Mouse (Mus musculus): ENCODE results near the gene Mpp3. TPM values are rescaled to one million over a fixed set of nuclear protein-coding genes. Genes with fewer than 3 reads are reported as not detected.

Mpp3 gene
- 49.3 and 55.2 TPM in 2 replicates for polyA plus RNA-seq (2015; fragmentation: Nextera tagmentation; extraction: Ambion mirVana)

DNA sequence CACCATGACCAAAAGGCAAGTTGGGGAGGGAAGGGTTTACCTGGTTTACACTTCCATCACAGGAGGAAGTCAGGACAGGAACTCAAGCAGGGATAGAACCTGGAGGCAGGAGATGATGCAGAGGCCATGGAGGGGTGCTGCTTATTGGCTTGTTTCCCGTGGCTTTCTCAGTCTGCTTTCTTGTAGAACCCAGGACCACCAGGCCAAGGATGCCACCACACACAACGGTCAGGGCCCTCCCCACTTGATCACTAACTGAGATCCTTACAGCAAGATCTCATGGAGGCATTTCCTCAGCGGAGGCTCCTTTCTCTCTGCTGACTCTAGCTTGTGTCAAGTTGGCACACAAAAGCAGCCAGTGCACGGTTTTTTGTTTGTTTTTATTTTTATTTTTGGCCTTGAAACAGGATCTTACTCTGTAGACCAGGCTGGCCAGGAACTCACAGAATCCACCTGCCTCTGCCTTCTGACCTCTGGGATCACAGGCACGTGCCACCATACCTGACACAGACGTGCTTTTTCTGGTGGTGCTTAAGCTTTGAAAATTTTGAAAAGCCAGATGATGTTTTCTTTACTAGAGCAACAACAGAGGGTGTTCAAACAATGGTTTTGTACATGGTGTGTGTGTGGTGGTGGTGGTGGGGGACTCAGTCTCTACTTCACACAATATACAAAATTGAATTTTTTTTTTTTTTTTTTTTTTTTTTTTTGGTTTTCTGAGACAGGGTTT, at the start of gene Mpp3:
TSS of gene Mpp3 (minus strand) at position 375 of the 730 bp plus-strand sequence.
- peak within 1 kb of the TSS; percentile 72 for H3K9ac ChIP-seq (replicated peaks; ENCODE audit: low read depth, low read length)
- H3K4me1 ChIP-seq (replicated peaks; ENCODE audit: control insufficient read depth, insufficient read depth, low read length), result peaks cover 28% of the 10 kb centered on the region
- H3K27me3 ChIP-seq (replicated peaks; ENCODE audit: control insufficient read depth, insufficient read depth, low read length), result no peaks in the 10 kb centered on the region
- H3K36me3 ChIP-seq (ENCODE audit: control insufficient read depth, insufficient read depth), result no peaks in the 10 kb centered on the region
- H3K9me3 ChIP-seq (ENCODE audit: control insufficient read depth, low read length), result no peaks in the 10 kb centered on the region
- WGBS, result 53% methylated on average over 6 of the region's 6 CpGs
- peak within 1 kb of the TSS; percentile 56 for H3K4me2 ChIP-seq (ENCODE audit: low read length)
- peak within 1 kb of the TSS; percentile 71 for H3K27ac ChIP-seq (ENCODE audit: low read length)
- ATAC-seq, result no peak
- H3K4me3 ChIP-seq (replicated peaks; ENCODE audit: low read length), result peak within 1 kb of the TSS; percentile 65

DNA sequence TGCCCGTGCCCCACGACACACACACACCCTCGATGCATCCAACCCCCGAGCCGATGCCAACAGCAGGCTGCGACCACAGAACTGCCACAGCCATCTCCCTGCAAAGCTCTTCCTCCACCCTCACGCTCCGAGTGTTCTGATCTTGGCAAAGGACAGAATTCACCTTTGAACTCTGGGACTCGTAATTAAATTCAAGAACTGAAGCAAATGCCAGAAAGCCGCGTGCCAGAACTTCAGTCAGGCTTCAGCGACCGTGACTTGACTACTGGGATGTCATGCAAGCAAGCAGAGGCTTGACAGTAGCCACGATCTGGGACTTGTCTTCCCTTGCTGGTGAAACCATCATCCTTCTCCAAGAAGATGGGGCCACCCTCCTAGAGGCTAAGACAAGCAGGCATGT, 45.5 kb upstream of the Mpp3 start:
- no peaks in the 10 kb centered on the region for H3K9me3 ChIP-seq (ENCODE audit: control insufficient read depth, low read length)
- WGBS, result 82% methylated on average over 14 of the region's 14 CpGs
- peaks cover 10% of the 10 kb centered on the region for H3K4me1 ChIP-seq (replicated peaks; ENCODE audit: control insufficient read depth, insufficient read depth, low read length)
- no peak for ATAC-seq
- no peak overlapping the region for H3K4me2 ChIP-seq (ENCODE audit: low read length)
- no peaks in the 10 kb centered on the region for H3K36me3 ChIP-seq (ENCODE audit: control insufficient read depth, insufficient read depth)
- no peak overlapping the region for H3K9ac ChIP-seq (replicated peaks; ENCODE audit: low read depth, low read length)
- H3K27ac ChIP-seq (ENCODE audit: low read length), result no peak overlapping the region
- H3K4me3 ChIP-seq (replicated peaks; ENCODE audit: low read length), result no peak overlapping the region
- no peaks in the 10 kb centered on the region for H3K27me3 ChIP-seq (replicated peaks; ENCODE audit: control insufficient read depth, insufficient read depth, low read length)

DNA sequence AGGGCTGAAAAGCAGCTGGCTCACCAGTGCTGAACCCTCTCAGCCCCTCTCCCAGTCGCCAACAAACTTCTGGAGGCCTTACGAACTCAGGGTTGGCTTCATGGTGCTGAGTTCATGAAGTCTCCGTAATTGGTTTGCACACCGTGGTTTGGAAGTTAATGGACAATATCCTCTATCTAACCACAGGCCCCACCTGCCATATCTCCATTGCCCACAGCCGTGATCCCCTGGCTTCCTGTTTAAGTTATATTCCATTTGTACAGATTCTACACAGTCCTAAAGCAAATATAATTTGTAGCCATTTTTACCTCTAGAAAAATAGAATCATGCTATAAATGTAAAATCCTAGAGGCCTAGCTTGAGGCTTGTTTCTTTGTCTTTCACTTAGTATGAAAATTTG, 44.5 kb upstream of the Mpp3 start:
- Histone ChIP-seq H3K4me2 (ENCODE audit: low read length) (no peak overlapping the region), H3K9me3 (ENCODE audit: control insufficient read depth, low read length) (no peaks in the 10 kb centered on the region), H3K27ac (ENCODE audit: low read length) (no peak overlapping the region), H3K4me1 (replicated peaks; ENCODE audit: control insufficient read depth, insufficient read depth, low read length) (peaks cover 12% of the 10 kb centered on the region), H3K9ac (replicated peaks; ENCODE audit: low read depth, low read length) (no peak overlapping the region), H3K27me3 (replicated peaks; ENCODE audit: control insufficient read depth, insufficient read depth, low read length) (no peaks in the 10 kb centered on the region), H3K4me3 (replicated peaks; ENCODE audit: low read length) (no peak overlapping the region), H3K36me3 (ENCODE audit: control insufficient read depth, insufficient read depth) (no peaks in the 10 kb centered on the region)
- 84% methylated on average over 5 of the region's 5 CpGs for WGBS
- no peak for ATAC-seq

DNA sequence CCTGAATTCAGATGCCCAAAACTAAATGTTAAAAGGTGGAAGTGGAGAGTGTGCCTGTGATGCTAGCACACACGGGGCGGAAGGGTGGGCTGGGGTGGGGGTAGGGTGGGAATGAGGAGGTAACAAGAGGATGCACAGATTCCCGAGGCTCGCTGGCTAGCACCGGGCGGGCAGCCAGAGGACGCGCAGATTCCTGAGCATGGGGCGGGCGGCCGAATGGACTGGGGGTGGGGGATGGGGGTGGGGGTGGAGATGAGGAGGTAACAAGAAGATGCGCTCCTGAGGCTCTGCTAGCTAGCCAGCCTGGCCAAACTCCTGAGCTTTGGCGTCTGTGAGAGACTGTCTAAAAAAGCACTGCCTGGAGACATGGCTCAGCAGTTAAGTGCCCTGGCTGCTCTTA, 42.2 kb upstream of the Mpp3 start:
- WGBS, result 3% methylated on average over 13 of the region's 13 CpGs
- no peaks in the 10 kb centered on the region for H3K9me3 ChIP-seq (ENCODE audit: control insufficient read depth, low read length)
- H3K27me3 ChIP-seq (replicated peaks; ENCODE audit: control insufficient read depth, insufficient read depth, low read length), result no peaks in the 10 kb centered on the region
- H3K27ac ChIP-seq (ENCODE audit: low read length), result peak overlapping the region; percentile 9
- no peaks in the 10 kb centered on the region for H3K36me3 ChIP-seq (ENCODE audit: control insufficient read depth, insufficient read depth)
- peak overlapping the region; percentile 35 for H3K4me2 ChIP-seq (ENCODE audit: low read length)
- no peak overlapping the region for H3K4me3 ChIP-seq (replicated peaks; ENCODE audit: low read length)
- H3K4me1 ChIP-seq (replicated peaks; ENCODE audit: control insufficient read depth, insufficient read depth, low read length), result peaks cover 12% of the 10 kb centered on the region
- no peak overlapping the region; the same call in 1 of the 2 replicates for H3K9ac ChIP-seq (replicated peaks; ENCODE audit: low read depth, low read length)
- no peak for ATAC-seq

DNA sequence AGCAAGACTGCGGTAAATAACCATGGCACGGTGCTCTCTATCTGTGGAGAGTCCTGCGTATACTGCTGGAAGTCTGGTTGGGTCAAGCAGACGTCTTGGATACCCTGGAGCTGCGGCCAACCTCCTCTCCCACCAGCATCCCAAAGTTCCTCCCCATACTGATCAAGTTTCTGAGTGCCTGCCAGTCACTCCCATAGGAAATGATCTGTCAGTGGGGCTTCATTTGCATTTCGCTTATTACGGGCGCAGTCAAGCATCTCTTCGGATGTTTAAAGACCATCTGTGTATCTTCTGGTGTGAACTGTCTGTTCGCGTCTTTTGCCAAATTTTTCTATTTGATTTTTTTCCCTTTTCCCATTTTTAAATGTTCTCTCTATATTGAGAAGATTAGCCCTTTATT, 41.4 kb upstream of the Mpp3 start:
- H3K27ac ChIP-seq (ENCODE audit: low read length), result peak overlapping the region; percentile 48

DNA sequence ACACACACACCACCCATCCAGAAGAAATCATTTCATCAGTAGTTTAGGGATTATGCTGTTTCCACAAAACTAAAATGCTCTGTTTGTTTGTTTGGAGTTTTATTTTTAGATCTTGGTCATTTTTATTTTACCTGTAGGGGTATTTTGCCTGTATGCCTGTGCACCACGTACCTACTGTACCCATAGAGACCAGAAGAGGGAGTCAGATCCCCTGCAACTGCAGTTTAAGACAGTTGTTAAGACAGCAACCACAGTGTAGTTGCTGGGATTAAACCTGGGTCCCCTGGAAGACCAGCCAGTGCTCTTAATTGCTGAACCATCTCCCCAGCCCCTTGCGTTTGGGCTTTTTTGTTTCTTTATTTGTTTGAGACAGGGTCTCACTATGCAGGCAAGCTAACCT, 40.7 kb upstream of the Mpp3 start:
- WGBS, result 31% methylated on average over 2 of the region's 2 CpGs
- ATAC-seq, result no peak
- Histone ChIP-seq H3K4me3 (replicated peaks; ENCODE audit: low read length) (no peak overlapping the region), H3K9me3 (ENCODE audit: control insufficient read depth, low read length) (no peaks in the 10 kb centered on the region), H3K4me1 (replicated peaks; ENCODE audit: control insufficient read depth, insufficient read depth, low read length) (peaks cover 12% of the 10 kb centered on the region), H3K27ac (ENCODE audit: low read length) (no peak overlapping the region), H3K27me3 (replicated peaks; ENCODE audit: control insufficient read depth, insufficient read depth, low read length) (no peaks in the 10 kb centered on the region), H3K36me3 (ENCODE audit: control insufficient read depth, insufficient read depth) (no peaks in the 10 kb centered on the region), H3K9ac (replicated peaks; ENCODE audit: low read depth, low read length) (no peak overlapping the region), H3K4me2 (ENCODE audit: low read length) (no peak overlapping the region)

More for the DNA sequence above, 41.4 kb upstream of the Mpp3 start:
- ATAC-seq, result peak; percentile 67; the same call in 1 of the 2 replicates
- 47% methylated on average over 11 of the region's 11 CpGs for WGBS
- H3K4me3 ChIP-seq (replicated peaks; ENCODE audit: low read length), result no peak overlapping the region
- no peak overlapping the region for H3K9ac ChIP-seq (replicated peaks; ENCODE audit: low read depth, low read length)
- H3K36me3 ChIP-seq (ENCODE audit: control insufficient read depth, insufficient read depth), result no peaks in the 10 kb centered on the region
- H3K27me3 ChIP-seq (replicated peaks; ENCODE audit: control insufficient read depth, insufficient read depth, low read length), result no peaks in the 10 kb centered on the region
- H3K4me2 ChIP-seq (ENCODE audit: low read length), result peak overlapping the region; percentile 35; the same call in 1 of the 2 replicates
- H3K9me3 ChIP-seq (ENCODE audit: control insufficient read depth, low read length), result no peaks in the 10 kb centered on the region
- peaks cover 12% of the 10 kb centered on the region for H3K4me1 ChIP-seq (replicated peaks; ENCODE audit: control insufficient read depth, insufficient read depth, low read length)

DNA sequence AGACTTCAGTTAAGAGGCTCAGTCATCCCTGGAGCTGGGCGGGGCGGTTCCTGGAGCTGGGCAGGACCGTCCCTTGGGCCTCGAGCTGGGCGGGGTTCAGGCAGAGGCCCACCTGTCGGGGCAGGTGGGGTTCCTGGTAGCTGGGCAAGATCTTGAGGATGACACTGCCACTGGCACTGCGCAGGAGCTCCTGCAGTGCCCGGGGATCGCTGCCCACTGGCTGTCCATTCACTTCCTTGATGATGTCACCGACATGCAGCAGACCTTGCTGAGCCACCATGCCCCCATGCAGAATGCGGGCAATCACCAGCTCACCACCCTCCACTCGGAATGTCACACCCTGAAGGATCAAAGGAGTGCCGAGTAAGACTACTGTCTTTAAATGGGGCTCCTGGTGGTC, 34.8 kb upstream of the Mpp3 start:
- Histone ChIP-seq H3K4me1 (replicated peaks; ENCODE audit: control insufficient read depth, insufficient read depth, low read length) (peaks cover 3% of the 10 kb centered on the region; the same call in 1 of the 2 replicates), H3K4me3 (replicated peaks; ENCODE audit: low read length) (no peak overlapping the region), H3K36me3 (ENCODE audit: control insufficient read depth, insufficient read depth) (peaks cover 6% of the 10 kb centered on the region; the same call in 1 of the 2 replicates), H3K27ac (ENCODE audit: low read length) (no peak overlapping the region), H3K27me3 (replicated peaks; ENCODE audit: control insufficient read depth, insufficient read depth, low read length) (no peaks in the 10 kb centered on the region), H3K9me3 (ENCODE audit: control insufficient read depth, low read length) (no peaks in the 10 kb centered on the region), H3K9ac (replicated peaks; ENCODE audit: low read depth, low read length) (no peak overlapping the region), H3K4me2 (ENCODE audit: low read length) (no peak overlapping the region)
- ATAC-seq, result no peak
- WGBS, result 88% methylated on average over 13 of the region's 13 CpGs

DNA sequence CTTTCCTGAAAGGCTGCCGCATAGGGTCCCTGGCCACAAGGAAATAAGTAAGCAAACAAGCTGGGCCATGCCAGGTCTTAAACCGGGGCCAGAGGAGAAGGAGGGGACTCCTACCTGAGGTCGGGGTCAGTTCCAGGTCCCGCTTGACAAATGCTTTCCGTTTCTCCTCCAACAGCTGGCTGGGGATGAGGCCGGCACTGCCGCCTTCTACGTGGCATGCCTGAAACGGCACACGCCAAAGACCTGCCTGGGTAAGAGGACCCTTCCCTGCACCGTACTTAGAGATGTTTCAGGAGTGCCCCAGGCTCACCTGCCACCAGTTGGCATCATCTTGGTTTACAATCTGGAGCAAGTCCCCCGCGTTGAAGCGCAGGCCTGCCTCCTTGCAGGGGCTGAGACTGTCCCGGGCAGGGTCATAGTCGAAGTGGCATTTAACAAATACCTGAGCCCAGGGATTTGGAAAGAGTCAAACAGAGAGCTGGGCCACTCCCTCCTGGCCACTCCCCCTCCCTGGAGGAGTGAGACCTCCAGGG, 33.7 kb upstream of the Mpp3 start:
- peaks cover 6% of the 10 kb centered on the region; the same call in 1 of the 2 replicates for H3K36me3 ChIP-seq (ENCODE audit: control insufficient read depth, insufficient read depth)

DNA sequence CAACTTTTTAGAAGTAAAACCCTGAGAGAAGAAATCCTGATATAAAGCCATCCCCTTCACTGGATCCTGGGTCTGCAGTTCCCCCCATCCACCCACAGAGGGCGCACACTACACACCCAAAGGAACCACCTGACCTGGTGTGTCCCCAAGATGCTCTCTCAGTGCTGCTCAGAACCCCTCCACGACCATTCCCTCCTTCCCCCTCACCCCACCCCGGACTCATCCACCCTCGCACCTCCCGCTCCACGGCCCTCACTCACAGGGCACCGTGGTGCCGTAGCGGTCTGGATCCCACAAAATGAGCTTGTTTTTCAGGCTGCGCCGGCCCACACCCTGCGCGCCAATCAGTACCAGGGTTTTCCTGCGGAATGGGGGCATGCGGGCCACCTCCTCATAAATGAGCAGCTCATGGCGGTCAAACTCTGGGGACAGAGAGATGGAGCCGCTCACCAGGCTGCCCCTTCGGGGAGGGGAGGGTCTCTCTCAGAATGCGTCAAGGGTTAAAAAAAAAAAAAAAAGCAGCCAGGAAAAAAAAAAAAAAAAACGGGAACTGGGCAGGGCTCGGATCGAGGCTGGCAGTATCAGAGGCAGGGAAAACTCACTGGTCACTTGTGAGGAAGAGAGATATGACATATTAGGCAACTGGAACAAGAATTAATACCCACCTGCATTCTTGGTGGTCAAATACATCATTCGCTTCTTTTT, 33.1 kb upstream of the Mpp3 start:
- Histone ChIP-seq H3K27me3 (replicated peaks; ENCODE audit: control insufficient read depth, insufficient read depth, low read length) (no peaks in the 10 kb centered on the region), H3K27ac (ENCODE audit: low read length) (no peak overlapping the region), H3K4me1 (replicated peaks; ENCODE audit: control insufficient read depth, insufficient read depth, low read length) (peaks cover 3% of the 10 kb centered on the region; the same call in 1 of the 2 replicates), H3K9ac (replicated peaks; ENCODE audit: low read depth, low read length) (peak overlapping the region; percentile 53), H3K36me3 (ENCODE audit: control insufficient read depth, insufficient read depth) (peaks cover 6% of the 10 kb centered on the region; the same call in 1 of the 2 replicates), H3K4me2 (ENCODE audit: low read length) (peak overlapping the region; percentile 68), H3K9me3 (ENCODE audit: control insufficient read depth, low read length) (no peaks in the 10 kb centered on the region), H3K4me3 (replicated peaks; ENCODE audit: low read length) (peak overlapping the region; percentile 45)
- WGBS, result 5% methylated on average over 22 of the region's 23 CpGs
- peak; percentile 83 for ATAC-seq

More for the DNA sequence above, 33.7 kb upstream of the Mpp3 start:
- H3K27me3 ChIP-seq (replicated peaks; ENCODE audit: control insufficient read depth, insufficient read depth, low read length), result no peaks in the 10 kb centered on the region
- 36% methylated on average over 16 of the region's 16 CpGs for WGBS
- no peak for ATAC-seq
- no peaks in the 10 kb centered on the region for H3K9me3 ChIP-seq (ENCODE audit: control insufficient read depth, low read length)
- no peak overlapping the region for H3K27ac ChIP-seq (ENCODE audit: low read length)
- no peak overlapping the region for H3K9ac ChIP-seq (replicated peaks; ENCODE audit: low read depth, low read length)
- H3K4me3 ChIP-seq (replicated peaks; ENCODE audit: low read length), result no peak overlapping the region
- no peak overlapping the region; the same call in 1 of the 2 replicates for H3K4me2 ChIP-seq (ENCODE audit: low read length)
- peaks cover 3% of the 10 kb centered on the region; the same call in 1 of the 2 replicates for H3K4me1 ChIP-seq (replicated peaks; ENCODE audit: control insufficient read depth, insufficient read depth, low read length)

All from forebrain, embryonic 16.5 days (tissue).